Mouse (Mus musculus) liver, embryonic 15.5 days (tissue): Measurements from ENCODE around the gene 6820408C15Rik. TPM values are rescaled to one million over a fixed set of nuclear protein-coding genes. Genes with fewer than 3 reads are reported as not detected.

Source experiments
- ATAC-seq: fragments of 200-750 bp; cut with Nextera tagmentation; 2 replicates; pipeline ENCODE4 v1.8.0; 2017; ENCODE audit warnings: moderate number of reproducible peaks, mild to moderate bottlenecking, moderate library complexity; ENCODE audit not compliant: insufficient read depth
- H3K27ac ChIP-seq: fragments of 300-500 bp; sonication (generic); replicated peaks from 2 replicates; pipeline ENCODE4 v1.5.1; 2015; ENCODE audit warnings: mild to moderate bottlenecking, inconsistent platforms
- H3K27me3 ChIP-seq: fragments of 300-500 bp; sonication (generic); 2 replicates; pipeline ENCODE4 v1.6.1; 2015; ENCODE audit warnings: mild to moderate bottlenecking, inconsistent platforms
- H3K36me3 ChIP-seq: fragments of 300-500 bp; sonication (generic); replicated peaks from 2 replicates; pipeline ENCODE4 v1.6.1; 2015; ENCODE audit warnings: moderate library complexity, mild to moderate bottlenecking, inconsistent platforms
- H3K4me1 ChIP-seq: fragments of 300-500 bp; sonication (generic); replicated peaks from 2 replicates; pipeline ENCODE4 v1.6.1; 2015; ENCODE audit warnings: inconsistent platforms
- H3K4me2 ChIP-seq: fragments of 300-500 bp; sonication (generic); 2 replicates; pipeline ENCODE4 v1.6.1; 2015; ENCODE audit warnings: moderate library complexity, mild to moderate bottlenecking, inconsistent platforms
- H3K4me3 ChIP-seq: fragments of 300-500 bp; sonication (generic); replicated peaks from 2 replicates; pipeline ENCODE4 v1.5.1; 2015; ENCODE audit warnings: mild to moderate bottlenecking, inconsistent platforms
- H3K9ac ChIP-seq: fragments of 300-500 bp; sonication (generic); 2 replicates; pipeline ENCODE4 v1.6.1; 2015; ENCODE audit warnings: moderate library complexity, mild to moderate bottlenecking, inconsistent platforms
- H3K9me3 ChIP-seq: fragments of 300-500 bp; sonication (generic); replicated peaks from 2 replicates; pipeline ENCODE4 v1.6.1; 2016; ENCODE audit warnings: inconsistent platforms
- WGBS: fragments of 180-500 bp; shearing (Covaris S2); methylation state at CpG from one replicate; pipeline ENCODE4 v1.1.7; 2015; ENCODE audit warnings: mixed read lengths; ENCODE audit not compliant: insufficient replicate concordance; 5-methylcytosine and 5-hydroxymethylcytosine counted together
- polyA plus RNA-seq: library from polyadenylated mRNA; unstranded; fragments of >200 nt; fragmentation: Nextera tagmentation; extraction: Ambion mirVana; gene quantifications from 2 replicates; pipeline ENCODE4 v1.2.1, GENCODE M21; 2015

Gene 6820408C15Rik
- polyA plus RNA-seq, 1 experiment from 2014 or later, result 0.13 TPM

DNA sequence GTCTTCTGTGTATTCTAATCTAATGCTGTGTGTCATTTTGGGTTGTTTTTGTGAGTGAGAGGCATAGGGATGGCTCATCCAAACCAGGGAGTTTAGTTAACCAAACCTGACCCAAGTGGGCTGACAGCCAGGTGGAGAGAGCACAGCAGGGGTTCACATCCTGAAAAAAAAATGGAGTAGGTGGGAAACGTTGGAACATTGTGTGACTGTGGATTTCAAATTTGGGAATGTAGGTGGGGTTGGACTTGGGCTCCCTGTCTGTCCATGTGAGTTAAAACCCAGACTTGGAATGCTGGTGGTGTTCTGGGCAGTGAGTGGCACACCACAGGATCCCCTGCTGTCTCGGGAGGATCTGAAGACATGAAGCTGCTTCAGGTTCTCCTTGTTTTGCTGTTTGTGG lies 61.4 kb downstream of the 6820408C15Rik start, which contains the start of gene Defb20:
Gene Defb20, plus strand, starts transcription at position 301 of the 400 bp plus-strand sequence.
- Histone ChIP-seq H3K4me3 (no peak within 1 kb of the TSS), H3K27ac (no peak within 1 kb of the TSS), H3K4me1 (no peaks in the 10 kb centered on the region), H3K9me3 (no peaks in the 10 kb centered on the region), H3K36me3 (no peaks in the 10 kb centered on the region), H3K4me2 (no peak within 1 kb of the TSS), H3K27me3 (peaks cover 3% of the 10 kb centered on the region), H3K9ac (no peak within 1 kb of the TSS)
- ATAC-seq, result no peak
- 29% methylated on average over 2 of the region's 2 CpGs for WGBS

DNA sequence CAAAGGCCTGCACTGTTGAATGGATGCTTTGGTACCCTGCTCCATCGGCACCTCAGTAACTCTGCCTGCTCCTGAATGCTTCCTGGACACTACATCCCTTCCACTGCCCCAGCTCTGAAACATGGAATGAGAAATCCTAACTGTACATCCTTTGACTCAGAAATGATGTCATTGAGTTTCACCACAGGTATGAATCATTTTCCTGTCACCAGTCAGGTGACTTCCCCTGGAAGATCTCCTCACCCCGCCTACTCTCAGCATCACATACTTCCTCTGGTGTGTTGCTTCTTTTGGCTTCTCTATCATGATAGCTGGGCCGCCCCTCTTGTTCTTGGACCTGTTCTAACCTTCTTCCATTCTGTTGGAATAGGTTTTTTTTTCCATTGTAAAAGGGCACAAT lies 65.5 kb downstream of the 6820408C15Rik start:
- no peak for ATAC-seq
- 48% methylated on average over 3 of the region's 3 CpGs for WGBS

DNA sequence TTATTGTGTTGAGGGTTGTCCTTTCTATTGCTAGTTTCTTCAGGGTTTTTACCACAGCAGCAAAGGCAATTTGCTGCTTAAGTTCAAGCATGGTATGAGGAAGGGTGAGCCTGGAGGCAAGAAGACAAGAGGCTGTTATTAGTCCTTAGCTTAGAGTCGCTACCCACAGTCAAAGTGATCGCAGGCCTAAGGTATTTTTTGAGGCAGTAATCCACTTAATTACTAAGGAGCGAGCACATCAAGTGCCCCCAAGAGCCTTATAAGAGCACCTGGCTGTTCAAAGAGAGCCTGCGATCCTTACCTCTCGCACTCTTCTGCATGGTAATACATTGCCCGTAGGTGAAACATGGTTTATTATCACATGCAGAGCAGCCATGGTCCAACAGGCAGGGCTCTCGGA lies 66.3 kb downstream of the 6820408C15Rik start:
- Histone ChIP-seq H3K36me3 (no peaks in the 10 kb centered on the region), H3K27me3 (no peaks in the 10 kb centered on the region), H3K4me3 (no peak overlapping the region), H3K9me3 (no peaks in the 10 kb centered on the region), H3K9ac (no peak overlapping the region), H3K27ac (no peak overlapping the region), H3K4me2 (no peak overlapping the region), H3K4me1 (no peaks in the 10 kb centered on the region)
- no peak for ATAC-seq
- 60% methylated on average over 7 of the region's 7 CpGs for WGBS

More for the DNA sequence above, 65.5 kb downstream of the 6820408C15Rik start:
- Histone ChIP-seq H3K4me3 (no peak overlapping the region), H3K9ac (no peak overlapping the region), H3K9me3 (no peaks in the 10 kb centered on the region), H3K27me3 (no peaks in the 10 kb centered on the region), H3K4me2 (no peak overlapping the region), H3K36me3 (no peaks in the 10 kb centered on the region), H3K4me1 (no peaks in the 10 kb centered on the region), H3K27ac (no peak overlapping the region)

DNA sequence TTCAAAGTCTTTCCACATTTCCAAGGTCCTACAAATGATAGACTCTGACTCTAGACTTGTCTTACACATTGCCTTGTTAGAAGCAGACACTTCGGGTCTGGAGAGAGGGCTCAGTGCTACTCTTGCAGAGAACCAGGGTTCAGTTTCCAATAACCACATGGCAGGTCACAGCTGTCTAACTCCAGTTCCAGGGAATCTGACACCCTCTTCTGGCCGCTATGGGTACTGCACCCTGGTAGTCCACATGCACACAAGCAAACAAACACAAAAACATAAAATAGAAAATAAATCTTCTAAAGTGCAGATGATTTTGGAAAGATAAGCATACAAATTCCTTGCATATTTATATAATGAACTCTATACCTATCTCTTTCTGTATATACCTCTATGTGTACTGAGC lies 71.6 kb downstream of the 6820408C15Rik start:
- Histone ChIP-seq H3K4me1 (no peaks in the 10 kb centered on the region), H3K4me3 (no peak overlapping the region), H3K9ac (no peak overlapping the region), H3K9me3 (no peaks in the 10 kb centered on the region), H3K27ac (no peak overlapping the region), H3K4me2 (no peak overlapping the region), H3K36me3 (no peaks in the 10 kb centered on the region), H3K27me3 (no peaks in the 10 kb centered on the region)
- WGBS, result 54% methylated on average over 2 of the region's 2 CpGs
- ATAC-seq, result no peak

DNA sequence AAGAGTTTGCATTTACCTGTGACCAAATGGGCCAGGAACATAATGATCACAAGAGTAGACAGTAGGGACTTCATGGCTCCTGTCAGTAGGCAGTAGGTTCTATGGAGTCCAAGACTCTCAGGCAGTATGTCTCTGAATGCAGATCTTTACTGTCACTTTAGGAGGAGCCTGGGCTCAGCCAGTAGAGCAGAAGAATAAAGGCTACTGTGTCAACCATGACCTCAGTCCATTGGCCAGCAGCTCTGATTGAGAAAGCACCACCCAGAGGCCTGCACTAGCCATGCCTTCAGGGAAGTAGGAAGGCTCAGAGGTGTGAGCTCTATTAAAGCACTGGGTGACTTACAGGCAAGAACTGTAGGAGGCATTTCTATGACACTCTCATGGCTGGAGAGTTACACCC lies 74.7 kb downstream of the 6820408C15Rik start, which contains the start of gene Defb22:
Gene Defb22, minus strand, starts transcription at position 101 of the 400 bp plus-strand sequence.
- H3K4me2 ChIP-seq, result no peak within 1 kb of the TSS
- H3K27ac ChIP-seq, result no peak within 1 kb of the TSS
- no peaks in the 10 kb centered on the region for H3K9me3 ChIP-seq
- H3K4me3 ChIP-seq, result no peak within 1 kb of the TSS
- H3K36me3 ChIP-seq, result no peaks in the 10 kb centered on the region
- no peak for ATAC-seq
- H3K9ac ChIP-seq, result no peak within 1 kb of the TSS
- H3K4me1 ChIP-seq, result no peaks in the 10 kb centered on the region
- no peaks in the 10 kb centered on the region for H3K27me3 ChIP-seq

- Histone ChIP-seq H3K27me3 (no peaks in the 10 kb centered on the region), H3K4me1 (no peaks in the 10 kb centered on the region), H3K4me3 (no peak overlapping the region), H3K36me3 (no peaks in the 10 kb centered on the region), H3K9ac (no peak overlapping the region), H3K27ac (no peak overlapping the region), H3K9me3 (no peaks in the 10 kb centered on the region), H3K4me2 (no peak overlapping the region)
- WGBS, result 51% methylated on average over 6 of the region's 6 CpGs
- ATAC-seq, result no peak
These were observed 77.8 kb downstream of the 6820408C15Rik start for GRCm38 (mm10) chr2:152493151-152493550.

Other genes starting within 250 kb of the 6820408C15Rik start
- 29.7 and 34.8 TPM in 2 replicates for gene Csnk2a1, start 188.7 kb upstream of the 6820408C15Rik start, polyA plus RNA-seq
- 10.7 and 12.3 TPM in 2 replicates for gene Tbc1d20, start 121.8 kb upstream of the 6820408C15Rik start, polyA plus RNA-seq
- gene Rbck1, start 82.9 kb upstream of the 6820408C15Rik start, polyA plus RNA-seq, result 41.4 and 46.1 TPM in 2 replicates
- 3.8 and 4.4 TPM in 2 replicates for gene Trib3, start 71.6 kb upstream of the 6820408C15Rik start, polyA plus RNA-seq
- not detected in 2 replicates for gene Nrsn2, start 38.9 kb upstream of the 6820408C15Rik start, polyA plus RNA-seq
- 1.2 and 1.5 TPM in 2 replicates for gene Sox12, start 17.5 kb upstream of the 6820408C15Rik start, polyA plus RNA-seq
- 9.1 and 9.5 TPM in 2 replicates for gene Zcchc3, start 560 bp upstream of the 6820408C15Rik start, polyA plus RNA-seq
- not detected in 2 replicates for gene Defb23, start 49.0 kb downstream of the 6820408C15Rik start, polyA plus RNA-seq
- not detected in 2 replicates for gene Defb20, start 61.5 kb downstream of the 6820408C15Rik start, polyA plus RNA-seq
- not detected in 2 replicates for gene Defb22, start 74.6 kb downstream of the 6820408C15Rik start, polyA plus RNA-seq
- not detected in 2 replicates for gene Defb26, start 96.1 kb downstream of the 6820408C15Rik start, polyA plus RNA-seq
- gene Defb28, start 102.7 kb downstream of the 6820408C15Rik start, polyA plus RNA-seq, result not detected in 2 replicates
- gene Defb29, start 124.5 kb downstream of the 6820408C15Rik start, polyA plus RNA-seq, result not detected in 2 replicates
- not detected in 2 replicates for gene Gm17416, start 153.8 kb downstream of the 6820408C15Rik start, polyA plus RNA-seq
- not detected in 2 replicates for gene Defb21, start 157.2 kb downstream of the 6820408C15Rik start, polyA plus RNA-seq
- gene Defb19, start 164.7 kb downstream of the 6820408C15Rik start, polyA plus RNA-seq, result 0.26 TPM in 1 of 2 replicates, not detected in the other
- not detected in 2 replicates for gene Defb45, start 183.8 kb downstream of the 6820408C15Rik start, polyA plus RNA-seq
- gene Defb36, start 188.7 kb downstream of the 6820408C15Rik start, polyA plus RNA-seq, result not detected in 2 replicates
- gene Defb25, start 207.5 kb downstream of the 6820408C15Rik start, polyA plus RNA-seq, result not detected in 2 replicates
- 0.58 and 1.1 TPM in 2 replicates for gene Rem1, start 211.4 kb downstream of the 6820408C15Rik start, polyA plus RNA-seq